Mouse (Mus musculus) retina, adult 2 months (tissue): ENCODE measurements at regions not wholly inside any gene's neighbourhood (a gene's known extent, or its start where the extent isn't known, plus 50 kb on each side); places are given as distances from the start of the nearest gene placed in this dataset.
A peak's percentile ranks its signal among the peaks of the same experiment; 100 is the strongest.
"Not testable (repeated sequence)": the region's sequence is repeated elsewhere in the genome, so short reads cannot be mapped to it uniquely, and the experiment has no call there.

Experiments
- DNase-seq: peaks from one replicate; pipeline ENCODE4 v3.0.0-alpha.2; 2012; ENCODE audit warnings: low read depth, low spot score

DNA sequence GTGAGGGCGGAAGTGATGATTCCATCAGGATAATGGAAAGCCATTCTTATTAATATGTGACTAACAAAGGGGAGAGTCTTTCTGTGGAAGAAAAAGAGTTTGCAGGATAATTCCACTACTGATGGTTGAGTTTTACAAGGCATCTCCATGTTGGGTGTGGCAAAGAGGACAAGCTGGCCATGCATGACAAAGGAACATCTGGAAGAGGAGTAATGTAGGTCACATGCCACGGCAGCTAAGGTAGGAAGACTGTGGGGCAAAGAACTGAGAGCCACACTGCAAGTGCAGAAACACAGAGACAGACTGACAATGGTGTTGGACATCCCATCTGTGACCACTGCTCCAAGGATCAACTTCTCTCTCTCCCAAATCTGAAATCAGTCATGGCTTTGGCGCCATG is 196.4 kb upstream of the Gdi2 start:
- DNase-seq = no peak

DNA sequence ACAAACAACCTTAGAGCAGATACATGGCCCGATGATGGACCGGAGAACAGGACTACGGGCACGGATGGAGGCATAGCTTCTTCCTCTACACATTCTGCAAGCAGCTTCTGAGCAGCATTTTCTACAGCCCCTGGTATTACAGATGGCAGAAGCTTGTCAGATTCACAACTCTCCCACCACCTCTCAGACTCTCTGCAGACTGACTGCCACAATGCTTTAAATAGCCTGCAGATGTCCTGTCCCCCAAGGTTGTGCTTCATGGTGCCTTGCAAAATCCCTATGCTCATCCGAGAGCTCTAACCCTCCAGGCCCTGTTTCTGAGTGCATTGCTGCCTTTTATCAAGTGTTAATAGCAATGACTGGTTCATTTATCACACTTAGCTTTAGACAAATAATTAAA is 194.3 kb upstream of the Gdi2 start:
- no peak for DNase-seq

DNA sequence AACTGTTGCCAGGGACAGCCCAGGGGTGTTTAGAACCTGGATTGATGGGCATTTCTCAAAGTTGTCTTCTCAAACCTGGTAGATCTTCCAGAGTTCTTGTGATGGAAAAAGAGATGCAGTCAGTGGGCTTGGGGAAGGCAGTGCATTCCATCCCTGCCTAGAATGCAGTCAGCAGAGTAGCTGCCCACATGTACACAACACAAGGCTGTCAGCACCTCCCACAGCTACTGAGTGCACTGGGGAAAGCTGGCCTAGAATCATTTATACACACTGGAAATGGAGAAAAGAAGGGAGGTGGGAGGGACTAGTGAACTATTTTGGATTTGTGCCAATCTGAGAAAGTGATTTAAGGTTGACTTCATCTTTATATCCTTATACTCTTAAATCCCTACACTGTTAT is 183.0 kb upstream of the Gdi2 start:
- DNase-seq = not testable (repeated sequence)

DNA sequence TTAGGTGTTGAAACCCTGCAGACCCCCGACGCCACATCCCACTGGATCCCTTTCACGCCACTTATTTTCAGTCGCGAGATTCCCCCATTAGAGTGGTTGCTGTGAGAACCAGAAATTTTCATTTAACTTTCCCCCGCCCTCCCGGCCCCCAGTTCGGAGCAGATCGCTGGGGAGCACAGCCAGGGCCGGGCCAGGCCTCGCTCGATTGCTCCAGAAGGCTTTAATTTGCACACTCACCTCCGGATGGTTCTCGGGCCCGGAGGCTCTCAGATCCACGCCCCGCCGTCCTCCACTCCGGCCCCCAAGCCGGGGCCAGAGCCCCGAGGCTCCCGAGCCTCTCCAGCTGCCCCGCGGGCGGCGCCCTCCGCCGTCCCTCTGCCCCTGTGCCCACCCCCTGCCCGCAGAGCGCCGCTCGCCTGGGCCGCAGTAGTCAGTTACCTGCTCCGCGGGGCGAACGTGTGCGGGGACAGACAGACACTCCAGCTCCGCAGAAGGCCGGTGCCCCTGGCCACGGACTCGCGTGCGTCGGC is 179.7 kb upstream of the Gdi2 start:
- DNase-seq = no peak

DNA sequence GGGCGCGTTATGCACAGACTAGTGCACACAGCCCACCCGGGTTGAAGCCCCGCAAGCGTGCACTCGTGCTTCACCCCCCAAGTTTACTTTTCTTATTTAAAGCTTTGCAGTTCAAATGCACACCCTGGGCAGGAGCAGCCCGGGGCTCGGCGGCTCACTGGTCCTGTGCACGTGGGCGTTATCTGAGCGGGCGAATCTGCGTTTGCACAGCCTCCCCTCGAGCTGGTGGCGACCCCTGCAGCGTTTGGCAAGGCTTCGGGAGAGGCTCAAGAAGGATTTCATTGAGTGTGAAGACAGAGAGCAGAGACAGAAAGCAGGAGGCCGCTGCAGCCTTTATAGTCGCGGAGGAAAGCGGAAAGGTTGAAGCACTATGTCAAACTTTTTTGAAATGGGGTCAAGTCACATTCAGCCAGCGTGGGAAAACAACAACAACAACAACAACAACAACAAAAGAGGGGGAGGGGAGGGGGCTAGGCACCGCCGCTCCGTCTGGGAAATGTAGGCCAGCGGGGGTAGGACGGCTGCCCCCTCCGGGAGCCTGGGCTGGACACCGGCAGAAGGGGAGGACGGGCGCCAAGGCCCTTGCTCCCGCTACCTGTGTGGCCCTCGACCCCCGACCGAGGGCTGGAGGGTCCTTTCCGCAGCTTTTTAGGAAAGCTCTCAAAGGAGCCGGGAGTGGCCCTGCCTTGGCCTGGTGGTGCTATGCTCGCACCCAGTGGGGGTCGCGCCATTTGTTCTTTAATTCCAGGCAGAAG is 178.7 kb upstream of the Gdi2 start:
- DNase-seq = no peak

DNA sequence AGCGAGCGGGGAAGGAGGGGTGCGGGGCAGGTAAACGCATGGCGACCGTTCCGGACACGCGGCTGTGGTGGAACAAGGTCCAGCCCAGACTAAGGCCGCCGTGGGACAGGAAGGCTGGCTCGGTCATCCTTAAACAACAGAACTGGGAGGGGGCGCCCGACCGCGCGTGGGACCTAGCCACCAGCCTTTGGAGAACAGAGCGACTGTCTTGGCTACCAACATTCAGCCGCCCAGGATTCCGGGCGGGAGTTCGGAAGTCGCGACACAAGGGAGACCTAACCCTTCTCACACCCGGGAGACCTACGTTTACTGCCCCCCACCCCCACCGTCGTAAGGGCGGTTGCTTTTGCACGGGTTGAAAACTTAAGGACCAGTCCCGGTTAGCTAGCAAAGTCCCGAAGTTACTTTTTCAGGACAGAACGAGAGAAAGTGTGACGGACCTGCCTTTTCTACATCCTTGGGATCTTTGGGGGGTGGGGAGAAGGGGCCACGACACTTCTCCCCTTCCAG is 178.1 kb upstream of the Gdi2 start:
- DNase-seq = not testable (repeated sequence)

DNA sequence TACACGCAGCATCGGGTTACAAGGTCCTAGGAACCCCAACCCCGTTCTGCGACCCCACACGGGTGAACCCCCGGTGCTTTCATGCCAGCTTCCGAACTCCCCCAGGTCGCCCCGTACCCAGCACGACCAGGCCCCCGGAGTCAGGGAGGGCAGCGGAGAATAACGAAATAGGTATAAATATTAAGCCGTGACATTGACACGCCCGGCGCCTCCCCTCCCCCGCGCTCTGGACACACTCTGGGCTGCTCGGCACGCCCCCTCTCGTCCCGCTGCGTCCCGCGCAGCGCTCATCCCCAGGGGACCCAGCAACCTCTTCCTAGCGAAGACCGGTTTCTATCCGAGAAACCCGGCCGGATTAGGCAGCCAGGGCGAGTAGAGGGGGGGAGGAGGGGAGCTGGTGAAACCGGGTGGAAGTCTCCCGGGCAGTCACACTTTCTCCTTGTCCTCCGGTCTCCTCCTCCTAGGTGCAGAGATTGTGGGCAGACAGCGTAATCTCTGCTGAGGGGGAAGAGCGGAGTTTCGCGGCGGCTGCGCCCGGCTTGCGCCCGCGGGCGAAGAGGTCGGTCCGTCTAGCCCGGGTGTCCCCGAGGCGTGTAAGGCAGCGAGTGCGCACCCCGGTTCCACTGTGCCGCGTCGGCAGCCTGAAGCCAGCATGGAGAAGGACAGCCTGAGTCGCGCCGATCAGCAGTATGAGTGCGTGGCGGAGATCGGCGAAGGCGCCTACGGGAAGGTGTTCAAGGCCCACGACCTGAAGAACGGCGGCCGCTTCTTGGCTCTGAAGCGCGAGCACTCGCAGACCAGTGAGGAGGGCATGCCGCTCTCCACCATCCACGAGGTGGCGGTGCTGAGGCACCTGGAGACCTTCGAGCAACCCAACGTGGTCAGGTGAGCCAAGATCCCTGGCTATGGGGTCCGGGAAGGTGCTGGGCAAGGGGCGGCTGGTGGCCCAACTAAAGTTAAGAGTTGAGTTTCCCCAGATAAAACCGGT is 177.1 kb upstream of the Gdi2 start:
- DNase-seq = no peak

DNA sequence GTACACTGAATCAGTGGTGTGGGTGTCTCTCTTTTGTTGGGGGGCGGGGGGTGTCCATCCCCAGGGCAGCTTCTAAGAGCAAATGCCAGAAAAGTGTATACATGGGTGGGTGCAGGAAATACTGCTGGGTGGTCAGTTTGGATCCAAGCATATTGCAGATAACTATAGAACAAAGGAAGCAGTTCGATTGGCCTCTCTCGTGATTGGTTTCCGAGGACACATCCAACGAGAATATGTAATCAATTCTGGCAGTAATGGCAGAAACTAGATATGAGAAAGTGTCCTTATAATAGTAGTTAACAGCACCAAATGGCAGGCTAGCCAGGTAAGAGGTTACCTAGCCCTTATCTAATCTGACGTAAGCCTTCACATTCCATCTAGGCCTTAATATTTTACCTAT is 165.2 kb upstream of the Gdi2 start:
- DNase-seq = no peak

DNA sequence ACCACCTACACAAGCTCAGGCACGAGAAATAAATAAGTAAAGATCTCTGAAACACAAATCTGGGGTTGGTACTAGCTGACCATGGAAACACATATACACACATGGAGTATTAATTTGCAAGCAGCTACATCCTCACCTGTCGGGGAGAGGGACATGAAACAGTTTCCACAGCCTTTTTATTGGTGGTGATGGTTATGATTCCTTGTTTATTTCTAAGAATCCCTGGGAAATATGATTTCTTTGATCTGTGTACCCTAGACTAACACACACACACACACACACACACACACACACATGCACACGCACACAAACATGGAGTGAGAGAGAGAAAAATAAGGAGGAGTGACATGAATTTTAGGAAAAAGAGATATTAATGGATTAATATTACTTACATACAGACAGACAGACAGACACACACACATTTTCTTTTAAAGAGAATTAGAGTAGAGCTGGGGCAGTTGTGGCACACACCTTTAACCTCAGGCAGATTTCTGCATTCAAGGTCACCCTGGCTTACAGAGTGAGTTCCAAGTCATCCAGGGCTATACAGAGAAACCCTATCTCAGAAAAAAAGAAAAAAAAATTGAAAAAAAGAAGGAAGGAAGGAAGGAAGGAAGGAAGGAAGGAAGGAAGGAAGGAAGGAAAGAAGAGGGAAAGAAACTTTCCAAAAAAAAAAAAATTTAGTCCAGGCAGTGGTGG is 164.2 kb upstream of the Gdi2 start:
- not testable (repeated sequence) for DNase-seq

DNA sequence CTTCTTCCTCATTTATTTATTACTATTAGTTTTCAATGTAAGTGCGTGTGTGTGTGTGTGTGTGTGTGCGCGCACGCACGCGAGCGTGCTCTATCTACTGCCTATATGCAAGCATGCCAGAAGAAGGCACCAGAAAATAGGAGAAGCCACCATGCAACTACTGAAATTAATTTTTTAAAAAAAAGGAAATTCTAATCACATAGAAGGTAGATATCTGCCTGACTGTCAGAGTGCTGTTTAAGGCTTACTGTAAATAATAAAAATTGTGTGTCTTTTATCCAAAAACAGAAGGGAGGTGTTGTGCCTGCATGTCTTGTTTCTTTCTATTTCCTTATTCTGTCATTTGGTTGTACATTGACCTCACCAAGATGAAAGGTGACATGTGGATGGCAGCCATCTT is 163.1 kb upstream of the Gdi2 start:
- no peak for DNase-seq

DNA sequence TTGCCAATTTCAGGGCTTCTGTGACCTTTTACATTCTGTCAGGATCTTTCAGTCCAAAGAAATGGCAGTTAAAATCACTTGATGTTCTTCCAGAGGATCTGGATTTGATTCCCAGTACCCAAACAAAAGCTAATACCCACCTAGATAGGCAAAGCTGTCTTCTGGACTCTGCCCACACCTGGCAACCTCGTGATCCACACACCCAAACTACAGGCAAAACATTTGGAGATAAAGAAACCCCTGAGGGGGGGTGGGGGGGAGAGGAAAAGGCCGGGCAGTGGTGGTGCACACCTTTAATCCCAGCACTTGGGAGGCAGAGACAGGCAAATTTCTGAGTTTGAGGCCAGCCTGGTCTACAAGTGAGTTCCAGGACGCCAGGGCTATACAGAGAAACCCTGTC is 160.1 kb upstream of the Gdi2 start:
- not testable (repeated sequence) for DNase-seq

DNA sequence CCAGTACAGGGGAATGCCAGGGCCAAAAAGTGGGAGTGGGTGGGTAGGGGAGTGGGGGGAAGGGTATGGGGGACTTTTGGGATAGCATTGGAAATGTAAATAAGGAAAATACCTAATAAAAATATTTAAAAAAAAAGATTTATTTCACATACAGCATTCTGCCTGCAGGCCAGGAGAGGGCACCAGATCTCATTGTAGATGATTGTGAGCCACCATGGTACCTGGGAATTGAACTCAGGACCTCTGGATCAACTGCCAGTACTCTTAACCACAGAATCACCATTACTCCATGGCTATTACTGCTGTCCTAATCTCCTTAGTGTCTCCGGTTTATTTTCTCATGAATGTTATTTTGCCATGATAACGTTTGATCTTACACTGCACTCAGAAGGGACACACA is 132.1 kb upstream of the Gdi2 start:
- DNase-seq = not testable (repeated sequence)

DNA sequence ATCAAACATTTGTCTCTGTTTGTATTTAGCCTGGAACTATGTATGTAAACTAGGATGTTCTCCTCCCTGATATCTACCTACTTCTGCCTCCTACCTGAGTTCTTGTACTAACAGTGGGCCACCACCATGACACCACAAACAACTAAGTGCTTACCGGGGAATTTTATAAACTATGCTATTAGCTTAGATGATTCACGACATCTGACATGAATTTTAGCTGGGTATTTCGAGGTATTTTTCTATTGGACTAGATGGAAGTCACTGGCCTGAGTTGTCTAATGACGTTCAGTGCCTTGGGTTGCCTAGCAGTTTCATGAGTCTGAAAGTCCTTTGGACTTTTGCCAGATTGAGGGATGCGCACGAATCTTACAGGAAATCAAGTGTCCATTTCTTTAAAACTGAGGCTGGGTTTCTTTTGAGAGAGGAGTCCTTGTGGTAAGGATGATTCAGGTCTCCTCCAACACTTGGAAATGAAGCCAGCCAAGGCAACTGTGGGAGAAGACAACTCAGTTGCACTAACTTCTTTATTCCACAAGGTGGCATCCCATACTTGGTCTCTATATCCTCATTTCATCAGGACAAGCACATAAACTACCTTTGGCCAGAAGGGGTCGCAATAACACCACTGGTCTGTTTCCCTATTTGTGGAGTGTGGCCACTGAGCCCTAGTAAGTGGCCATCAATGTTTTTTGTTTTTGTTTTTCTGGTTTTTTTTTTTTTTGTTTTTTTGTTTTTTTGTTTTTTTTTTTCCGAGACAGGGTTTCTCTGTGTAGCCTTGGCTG is 131.4 kb upstream of the Gdi2 start:
- peak; percentile 50 for DNase-seq

DNA sequence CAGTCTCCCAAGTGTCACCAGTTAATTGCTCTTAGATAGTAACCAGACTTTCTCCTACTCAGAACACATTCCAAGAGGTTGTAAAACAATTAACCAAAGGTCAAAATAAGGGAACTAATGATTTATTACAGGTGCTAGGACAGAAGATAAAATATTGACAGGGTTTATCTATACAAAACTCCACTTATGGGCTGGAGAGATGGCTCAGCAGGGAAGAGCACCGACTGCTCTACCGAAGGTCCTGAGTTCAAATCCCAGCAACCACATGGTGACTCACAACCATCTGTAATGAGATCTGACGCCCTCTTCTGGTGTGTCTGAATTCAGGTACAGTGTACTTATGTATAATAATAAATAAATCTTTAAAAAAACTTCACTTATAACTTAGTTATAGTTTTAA is 127.6 kb upstream of the Gdi2 start:
- not testable (repeated sequence) for DNase-seq

DNA sequence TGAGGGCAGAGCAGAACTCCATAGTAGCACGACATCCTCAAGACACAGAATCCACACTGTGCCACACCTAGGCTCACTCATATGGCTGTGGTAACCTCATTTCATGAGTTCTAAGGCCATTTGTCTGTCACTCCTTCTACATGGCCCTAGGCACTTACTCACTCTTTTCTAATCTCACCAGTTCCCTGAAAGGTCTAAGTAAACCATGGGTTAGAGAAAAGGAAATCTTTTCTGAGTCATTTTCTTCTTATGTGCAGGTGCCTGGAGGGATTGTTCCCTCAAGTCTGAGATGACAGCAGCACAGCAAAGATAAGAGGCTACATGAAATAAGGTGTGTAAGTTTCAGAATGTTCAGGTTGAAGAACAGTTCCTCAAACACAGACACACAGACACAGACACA is 120.8 kb upstream of the Gdi2 start:
- DNase-seq = no peak

DNA sequence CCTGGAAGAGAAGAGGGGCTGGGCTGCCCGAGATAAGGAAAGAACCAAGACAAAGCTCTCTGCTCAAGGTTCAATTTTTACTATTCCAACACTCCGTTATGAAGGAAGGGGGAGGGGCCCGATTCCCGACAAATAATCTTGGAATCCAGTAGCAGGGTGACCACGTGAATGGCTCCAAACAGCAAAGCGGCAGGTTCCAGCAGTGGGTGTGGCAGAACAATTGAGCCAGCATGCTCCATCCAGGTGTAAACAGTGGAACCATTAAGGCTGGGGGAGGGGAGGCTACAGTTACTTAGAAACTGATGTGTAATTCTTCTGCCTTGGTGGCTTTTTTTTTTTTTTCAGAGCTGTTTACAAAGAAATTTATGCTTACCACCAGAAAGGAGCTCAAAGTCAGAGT is 82.5 kb upstream of the Gdi2 start:
- DNase-seq = not testable (repeated sequence)

DNA sequence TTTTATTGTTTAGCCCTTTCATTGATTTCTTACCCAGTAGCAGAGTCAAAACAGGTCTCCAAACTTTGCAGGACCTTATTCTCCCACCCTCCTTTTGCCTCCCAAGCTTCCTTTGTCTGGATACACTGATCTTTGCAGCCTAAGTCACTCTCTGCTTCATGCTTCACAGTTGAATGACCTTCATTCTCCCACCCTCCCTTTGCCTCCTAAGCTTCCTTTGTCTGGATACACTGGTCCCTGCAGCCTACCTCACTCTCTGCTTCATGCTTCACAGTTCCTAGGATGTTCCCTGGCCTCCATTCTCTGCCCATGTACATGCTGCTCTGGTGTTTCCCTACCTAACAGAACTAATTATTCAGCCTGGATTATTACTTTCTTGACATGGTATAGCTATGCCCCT is 61.0 kb upstream of the Gdi2 start:
- DNase-seq = no peak

DNA sequence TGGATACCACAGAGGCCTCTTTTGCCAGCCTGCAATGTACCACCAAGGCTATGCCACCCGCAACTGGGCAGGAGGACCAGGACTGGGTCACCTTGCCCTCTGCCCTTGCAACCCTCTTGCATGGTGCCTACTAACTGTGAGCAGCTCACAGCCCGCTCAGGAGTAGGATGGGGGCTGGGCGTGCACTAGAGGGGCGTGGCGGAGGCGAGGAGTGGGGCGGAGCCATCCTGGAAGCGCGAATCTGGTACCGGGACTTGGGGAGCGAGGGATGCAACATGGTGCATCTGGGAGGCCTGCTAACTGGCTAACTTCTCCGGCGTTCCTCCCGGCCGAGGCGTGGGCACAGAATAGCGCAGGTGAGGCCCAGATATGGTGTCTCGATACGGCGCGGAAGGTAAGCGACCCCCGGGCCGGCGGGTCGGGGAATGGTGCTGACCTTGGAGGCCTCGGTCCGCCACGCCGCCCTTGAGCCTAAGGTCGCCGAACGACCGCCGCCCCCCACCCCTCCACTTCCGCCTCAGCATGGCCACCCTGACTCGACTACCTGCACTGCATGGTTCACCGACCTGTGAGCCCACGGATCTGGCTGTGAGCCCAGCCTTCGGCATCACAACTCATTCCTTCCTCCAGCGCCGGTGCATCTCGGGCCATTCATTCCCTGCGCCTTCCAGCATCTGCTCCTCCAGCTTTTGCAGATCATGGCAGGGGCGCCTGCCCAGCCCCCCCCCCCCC is 59.7 kb upstream of the Gdi2 start:
- DNase-seq = peak; percentile 15
